Mouse (Mus musculus) T-helper 2 cell (primary cell): ENCODE measurements around the gene Vill.

ENCODE experiments used
- in situ Hi-C: fragments of 300-600 bp; cut with MboI, MseI; formaldehyde crosslinking; loops from one replicate; pipeline ENCODE4 v1.15.1; 2025; ENCODE audit warnings: high pct_unique_total_duplicates

Gene Vill

DNA sequence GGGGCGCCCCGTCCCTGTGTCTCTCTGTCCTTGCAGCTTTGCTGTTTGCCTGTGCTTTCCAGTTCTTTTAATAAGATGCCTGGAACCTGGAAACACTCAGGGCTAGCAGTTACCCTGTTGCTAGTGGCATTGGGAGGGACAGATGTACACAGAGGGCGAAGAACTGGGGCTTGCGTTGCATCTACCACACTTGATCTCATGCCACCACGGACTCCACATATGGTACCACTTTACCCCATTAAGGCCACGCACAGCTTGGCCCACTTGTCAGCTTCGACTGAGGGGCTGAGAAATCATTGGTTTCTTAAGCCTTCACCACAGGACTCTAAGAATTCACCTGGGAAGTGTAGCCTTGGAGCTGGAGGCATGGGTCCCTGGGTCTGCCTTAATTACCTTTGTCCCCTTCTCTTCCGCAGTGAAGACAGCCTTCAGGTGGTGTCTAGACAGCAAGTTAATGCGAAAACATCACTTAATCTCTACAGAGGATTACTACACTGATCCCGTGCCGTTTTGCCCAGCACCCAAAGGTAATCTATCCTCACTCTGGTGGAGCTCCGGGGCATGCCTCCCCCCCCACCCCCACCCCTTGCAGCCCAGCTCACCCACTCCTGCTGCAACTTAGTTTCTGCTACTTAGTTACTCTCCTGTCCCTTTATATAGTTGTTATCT, 57.2 kb downstream of the Vill start:
- in situ Hi-C loops = loop anchor here (5.0 to 10.0 kb wide), 2 partner anchors 165 to 247 kb away; partner anchors contain the start of gene Xylb

DNA sequence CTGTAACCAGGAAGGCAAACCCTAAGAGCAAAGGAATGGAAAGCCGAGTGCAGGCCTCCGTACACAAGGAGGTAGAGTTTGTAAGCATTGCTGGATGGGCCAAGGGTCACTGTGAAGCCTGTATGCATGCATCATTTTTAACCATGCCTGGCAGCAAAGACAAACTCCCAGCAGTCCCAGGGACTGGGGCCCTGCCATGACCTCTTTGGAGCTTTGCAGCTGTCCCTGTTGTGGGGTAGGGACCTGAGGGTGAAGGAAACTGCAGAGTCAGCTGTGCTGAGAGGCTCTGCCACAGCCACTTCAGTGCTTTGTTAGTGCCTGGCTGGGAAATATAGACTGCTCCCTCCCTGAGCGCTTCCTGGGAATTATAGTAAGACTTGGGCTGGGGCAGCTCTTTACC, 58.1 kb downstream of the Vill start:
- in situ Hi-C loops = no loop called here

GRCm38 (mm10) chr9:119114911-119115310, 62.3 kb downstream of the Vill start:
- in situ Hi-C loops = no loop called here

GRCm38 (mm10) chr9:119119409-119120167, 67.0 kb downstream of the Vill start:
- in situ Hi-C loops = no loop called here

GRCm38 (mm10) chr9:119120168-119120560, 67.6 kb downstream of the Vill start:
- in situ Hi-C loops = no loop called here
